Mouse (Mus musculus): Measurements from ENCODE around the gene Pde6h. TPM values are rescaled to one million over a fixed set of nuclear protein-coding genes. Genes with fewer than 3 reads are reported as not detected.
"Not testable (repeated sequence)": the region's sequence is repeated elsewhere in the genome, so short reads cannot be mapped to it uniquely, and the experiment has no call there.

Gene Pde6h
- total RNA-seq (2014; fragmentation: Nextera tagmentation) = not detected in 2 replicates
- total RNA-seq (2017) = 0.04 TPM in 1 of 2 replicates, not detected in the other

GRCm38 (mm10) chr6:136923532-136923931, at the start of gene Pde6h:
Gene Pde6h (plus strand): TSS chr6:136923832.
- ATAC-seq (replicated peaks; ENCODE audit: poor library complexity, severe bottlenecking) = no peak

GRCm38 (mm10) chr6:136874599-136874998, 49.0 kb upstream of the Pde6h start:
- ATAC-seq (replicated peaks; ENCODE audit: poor library complexity, severe bottlenecking) = peak; percentile 44

GRCm38 (mm10) chr6:136875670-136876069, 48.0 kb upstream of the Pde6h start, which contains the start of gene Mgp:
Gene Mgp (minus strand): TSS chr6:136875823.
- ATAC-seq (replicated peaks; ENCODE audit: poor library complexity, severe bottlenecking) = no peak

- ATAC-seq (replicated peaks; ENCODE audit: poor library complexity, severe bottlenecking) = no peak
Measured at GRCm38 (mm10) chr6:136881678-136882077, 42.0 kb upstream of the Pde6h start.

GRCm38 (mm10) chr6:136883431-136883915, 40.2 kb upstream of the Pde6h start:
- ATAC-seq (replicated peaks; ENCODE audit: poor library complexity, severe bottlenecking) = no peak

GRCm38 (mm10) chr6:136883961-136884360, 39.7 kb upstream of the Pde6h start:
- no peak for ATAC-seq (replicated peaks; ENCODE audit: poor library complexity, severe bottlenecking)

GRCm38 (mm10) chr6:136884766-136885165, 38.9 kb upstream of the Pde6h start:
- ATAC-seq (replicated peaks; ENCODE audit: poor library complexity, severe bottlenecking) = not testable (repeated sequence)

- no peak for ATAC-seq (replicated peaks; ENCODE audit: poor library complexity, severe bottlenecking)
Measured at GRCm38 (mm10) chr6:136887854-136888253, 35.8 kb upstream of the Pde6h start.

- no peak for ATAC-seq (replicated peaks; ENCODE audit: poor library complexity, severe bottlenecking)
Measured at GRCm38 (mm10) chr6:136889067-136889466, 34.6 kb upstream of the Pde6h start.

- ATAC-seq (replicated peaks; ENCODE audit: poor library complexity, severe bottlenecking) = no peak
Measured at GRCm38 (mm10) chr6:136889554-136889953, 34.1 kb upstream of the Pde6h start.

- ATAC-seq (replicated peaks; ENCODE audit: poor library complexity, severe bottlenecking) = no peak
Measured at GRCm38 (mm10) chr6:136892002-136892401, 31.6 kb upstream of the Pde6h start.

- ATAC-seq (replicated peaks; ENCODE audit: poor library complexity, severe bottlenecking) = no peak
Measured at GRCm38 (mm10) chr6:136894532-136895339, 28.9 kb upstream of the Pde6h start.

GRCm38 (mm10) chr6:136897789-136898188, 25.8 kb upstream of the Pde6h start:
- no peak for ATAC-seq (replicated peaks; ENCODE audit: poor library complexity, severe bottlenecking)

GRCm38 (mm10) chr6:136898222-136898621, 25.4 kb upstream of the Pde6h start:
- ATAC-seq (replicated peaks; ENCODE audit: poor library complexity, severe bottlenecking) = peak; percentile 70

- ATAC-seq (replicated peaks; ENCODE audit: poor library complexity, severe bottlenecking) = peak; percentile 34
Measured at GRCm38 (mm10) chr6:136898954-136899353, 24.7 kb upstream of the Pde6h start.

GRCm38 (mm10) chr6:136900369-136901009, 23.1 kb upstream of the Pde6h start:
- peak; percentile 47 for ATAC-seq (replicated peaks; ENCODE audit: poor library complexity, severe bottlenecking)

- no peak for ATAC-seq (replicated peaks; ENCODE audit: poor library complexity, severe bottlenecking)
Measured at GRCm38 (mm10) chr6:136901010-136901409, 22.6 kb upstream of the Pde6h start.

- no peak for ATAC-seq (replicated peaks; ENCODE audit: poor library complexity, severe bottlenecking)
Measured at GRCm38 (mm10) chr6:136902527-136902926, 21.1 kb upstream of the Pde6h start.

GRCm38 (mm10) chr6:136903885-136904470, 19.7 kb upstream of the Pde6h start:
- ATAC-seq (replicated peaks; ENCODE audit: poor library complexity, severe bottlenecking) = peak; percentile 79

- no peak for ATAC-seq (replicated peaks; ENCODE audit: poor library complexity, severe bottlenecking)
Measured at GRCm38 (mm10) chr6:136906283-136906936, 17.2 kb upstream of the Pde6h start.

GRCm38 (mm10) chr6:136906937-136907293, 16.7 kb upstream of the Pde6h start:
- ATAC-seq (replicated peaks; ENCODE audit: poor library complexity, severe bottlenecking) = no peak
